Mouse (Mus musculus) CH12.LX (cell line): Measurements from ENCODE around the gene Elk3. TPM values are rescaled to one million over a fixed set of nuclear protein-coding genes. Genes with fewer than 3 reads are reported as not detected.

ENCODE experiments used
- DNase-seq: peaks from one replicate; pipeline ENCODE4 v3.0.0-alpha.2; 2013; ENCODE audit errors: extremely low read depth
- H3K27ac ChIP-seq: 2 replicates; pipeline ENCODE4 v1.5.1; 2012; ENCODE audit warnings: low read depth, mild to moderate bottlenecking, control low read depth, moderate library complexity; ENCODE audit not compliant: insufficient read depth
- H3K27me3 ChIP-seq: replicated peaks from 2 replicates; pipeline ENCODE3; 2012; ENCODE audit warnings: inconsistent platforms
- H3K36me3 ChIP-seq, 2 experiments: replicated peaks in 1 of 2; 2 replicates each; pipeline versions ENCODE3 to v1.6.1; 2012; ENCODE audit warnings: inconsistent platforms in 1 of 2, low read length in 1 of 2, mild to moderate bottlenecking in 1 of 2, mixed read lengths in 1 of 2, moderate library complexity in 1 of 2; ENCODE audit not compliant: control insufficient read depth in 1 of 2, insufficient read depth in 1 of 2
- H3K4me1 ChIP-seq, 2 experiments: 2 replicates each; pipeline ENCODE4 v1.6.1; 2012; ENCODE audit warnings: inconsistent platforms in 1 of 2, moderate library complexity in 1 of 2; ENCODE audit not compliant: insufficient read depth in 2 of 2, control insufficient read depth in 1 of 2
- H3K4me2 ChIP-seq: 2 replicates; pipeline ENCODE4 v1.6.1; 2012; ENCODE audit warnings: low read depth, mild to moderate bottlenecking, control low read depth; ENCODE audit not compliant: poor library complexity, insufficient read depth, severe bottlenecking
- H3K4me3 ChIP-seq, 3 experiments: fragments of 150-350 bp in 1 of 3; sonication (generic) in 1 of 3; replicated peaks in 1 of 3; 2 replicates each; pipeline versions ENCODE3 to v1.5.1; 2011 to 2012; ENCODE audit warnings: low read depth in 2 of 3, low read length in 2 of 3, mild to moderate bottlenecking in 2 of 3, moderate library complexity in 2 of 3, control low read depth in 1 of 3, improper control_type of control experiment in 1 of 3, inconsistent platforms in 1 of 3, mixed read lengths in 1 of 3; ENCODE audit not compliant: poor library complexity in 1 of 3
- H3K79me2 ChIP-seq: replicated peaks from 2 replicates; pipeline ENCODE4 v1.6.1; 2012; ENCODE audit warnings: mild to moderate bottlenecking, moderate library complexity; ENCODE audit not compliant: control insufficient read depth, poor library complexity, insufficient read depth, severe bottlenecking; ENCODE audit errors: extremely low read depth
- H3K9ac ChIP-seq: 2 replicates; pipeline ENCODE4 v1.6.1; 2012; ENCODE audit warnings: low read depth, mild to moderate bottlenecking, control low read depth, moderate library complexity; ENCODE audit not compliant: insufficient read depth
- H3K9me3 ChIP-seq: replicated peaks from 2 replicates; pipeline ENCODE3; 2012; ENCODE audit warnings: low read length, inconsistent platforms, mixed read lengths
- BHLHE40 ChIP-seq: IDR thresholded peaks from 2 replicates; pipeline ENCODE4 v1.6.1; 2011; ENCODE audit warnings: mild to moderate bottlenecking, low read depth, low read length, improper control_type of control experiment
- CHD1 ChIP-seq: IDR thresholded peaks from 2 replicates; pipeline ENCODE4 v1.6.1; 2012; ENCODE audit warnings: low read depth, low read length, improper control_type of control experiment, inconsistent platforms
- CHD2 ChIP-seq: IDR thresholded peaks from 2 replicates; pipeline ENCODE4 v1.6.1; 2011; ENCODE audit warnings: low read length, improper control_type of control experiment
- CTCF ChIP-seq, 2 experiments: IDR thresholded peaks in 1 of 2; conservative IDR thresholded peaks in 1 of 2; 2 replicates each; pipeline ENCODE4 v1.5.1; 2011 to 2012; ENCODE audit warnings: low read depth in 2 of 2, low read length in 2 of 2, improper control_type of control experiment in 1 of 2, inconsistent platforms in 1 of 2, mild to moderate bottlenecking in 1 of 2, moderate library complexity in 1 of 2
- ELF1 ChIP-seq: IDR thresholded peaks from 2 replicates; pipeline ENCODE4 v1.6.1; 2014; ENCODE audit warnings: low read depth, mild to moderate bottlenecking, inconsistent platforms, low read length, improper control_type of control experiment
- EP300 ChIP-seq: IDR thresholded peaks from 2 replicates; pipeline ENCODE4 v1.6.1; 2011; ENCODE audit warnings: low read length, improper control_type of control experiment
- GABPA ChIP-seq: IDR thresholded peaks from 2 replicates; pipeline ENCODE4 v1.6.1; 2012; ENCODE audit warnings: low read depth, low read length, improper control_type of control experiment, inconsistent platforms; ENCODE audit not compliant: insufficient replicate concordance
- HCFC1 ChIP-seq: IDR thresholded peaks from 2 replicates; pipeline ENCODE4 v1.6.1; 2012; ENCODE audit warnings: low read depth, mild to moderate bottlenecking, inconsistent platforms, low read length, improper control_type of control experiment
- JUN ChIP-seq: IDR thresholded peaks from 2 replicates; pipeline ENCODE4 v1.6.1; 2011; ENCODE audit warnings: low read depth, mild to moderate bottlenecking, low read length, improper control_type of control experiment, moderate library complexity; ENCODE audit not compliant: insufficient read depth
- JUND ChIP-seq: conservative IDR thresholded peaks from 2 replicates; pipeline ENCODE4 v1.6.1; 2011; ENCODE audit warnings: low read depth, low read length, improper control_type of control experiment
- MAFK ChIP-seq: IDR thresholded peaks from 2 replicates; pipeline ENCODE4 v1.6.1; 2011; ENCODE audit warnings: low read length, improper control_type of control experiment; ENCODE audit not compliant: insufficient replicate concordance
- MAZ ChIP-seq: IDR thresholded peaks from 2 replicates; pipeline ENCODE4 v1.6.1; 2012; ENCODE audit warnings: low read depth, mild to moderate bottlenecking, inconsistent platforms, low read length, improper control_type of control experiment, moderate library complexity
- NELFE ChIP-seq: IDR thresholded peaks from 2 replicates; pipeline ENCODE4 v1.6.1; 2011; ENCODE audit warnings: low read depth, low read length, improper control_type of control experiment
- NRF1 ChIP-seq: IDR thresholded peaks from 2 replicates; pipeline ENCODE4 v1.6.1; 2014; ENCODE audit warnings: low read depth, mild to moderate bottlenecking, inconsistent platforms, low read length, improper control_type of control experiment, moderate library complexity
- SIN3A ChIP-seq: IDR thresholded peaks from 2 replicates; pipeline ENCODE4 v1.6.1; 2012; ENCODE audit warnings: low read length, improper control_type of control experiment, inconsistent platforms
- SMC3 ChIP-seq: IDR thresholded peaks from 2 replicates; pipeline ENCODE4 v1.6.1; 2011; ENCODE audit warnings: low read depth, low read length, improper control_type of control experiment
- USF2 ChIP-seq: conservative IDR thresholded peaks from 2 replicates; pipeline ENCODE4 v1.6.1; 2011; ENCODE audit warnings: low read depth, low read length, improper control_type of control experiment
- ZMIZ1 ChIP-seq: IDR thresholded peaks from 2 replicates; pipeline ENCODE4 v1.6.1; 2012; ENCODE audit warnings: low read depth, mild to moderate bottlenecking, inconsistent platforms, low read length, improper control_type of control experiment
- dilution Hi-C: fragments of 300-500 bp; cut with MboI; formaldehyde crosslinking; loops from 2 replicates; pipeline ENCODE4 v1.14.3; 2020; ENCODE audit warnings: low sequenced_read_pairs; ENCODE audit not compliant: extremely low pct_unique_long_range_greater_than_20kb, extremely low pct_ligation_motif_present
- in situ Hi-C: fragments of 300-500 bp; cut with MboI; formaldehyde crosslinking; loops from 3 replicates; pipeline ENCODE4 v1.14.3; 2019; ENCODE audit warnings: low sequenced_read_pairs, low pct_ligation_motif_present, low pct_unique_long_range_greater_than_20kb, mixed read lengths
- polyA plus RNA-seq: library from polyadenylated mRNA; unstranded; fragments of >175 nt; gene quantifications from 2 replicates; pipeline ENCODE4 v1.2.1, GENCODE M21; 2012; ENCODE audit warnings: low read depth; ENCODE audit not compliant: insufficient read length
- total RNA-seq, 2 experiments: library from RNA; depleted of rRNA; stranded (reverse); fragments of 300-350 nt in 1 of 2; fragments of >200 nt in 1 of 2; gene quantifications; 2 replicates each; pipeline ENCODE4 v1.2.3; 2012 to 2014

Gene Elk3
- total and polyA plus RNA-seq, 3 experiments = 20.1 to 37.0 (median 25.8) TPM

- H3K9ac ChIP-seq = no peak overlapping the region
- peaks cover 6 to 33% of the 10 kb centered on the region in 2 experiments for H3K36me3 ChIP-seq
- dilution Hi-C loops = no loop called here
- DNase-seq = no peak
- no peak overlapping the region for H3K4me2 ChIP-seq
- H3K9me3 ChIP-seq = no peaks in the 10 kb centered on the region
- H3K27ac ChIP-seq = no peak overlapping the region
- in situ Hi-C loops = no loop called here
- H3K4me1 ChIP-seq = peaks cover 4 to 35% of the 10 kb centered on the region in 2 experiments; a peak in 3 of 4 replicates
- H3K4me3 ChIP-seq = no peak overlapping the region
- H3K79me2 ChIP-seq = peaks cover 15% of the 10 kb centered on the region
- TF ChIP-seq SIN3A = no peak
- TF ChIP-seq EP300 = no peak
- TF ChIP-seq GABPA = no peak
- no peak for TF ChIP-seq USF2
- TF ChIP-seq ZMIZ1 = no peak
- TF ChIP-seq MAZ = no peak
- no peak for TF ChIP-seq HCFC1
- TF ChIP-seq ELF1 = no peak
- no peak for TF ChIP-seq JUND
- no peak for TF ChIP-seq CHD2
- TF ChIP-seq BHLHE40 = no peak
- TF ChIP-seq JUN = no peak
- no peak for TF ChIP-seq CHD1
- no peak for TF ChIP-seq NRF1
- no peak for TF ChIP-seq CTCF (conservative IDR thresholded peaks at IDR 0.05 in 1 of 2, IDR thresholded peaks at IDR 0.05 in 1 of 2; ENCODE audit: low read depth in 2 of 2, low read length in 2 of 2)
- no peak for TF ChIP-seq NELFE
- no peak for TF ChIP-seq SMC3
- TF ChIP-seq MAFK = no peak
- no peaks in the 10 kb centered on the region for H3K27me3 ChIP-seq
Observed at GRCm38 (mm10) chr10:93198958-93199357, 112.0 kb downstream of the Elk3 start.

Other genes starting within 250 kb of the Elk3 start
- gene Cfap54, start 229.5 kb downstream of the Elk3 start, total RNA-seq (2012; rRNA removed) = 0.38 and 0.84 TPM in 2 replicates
- gene Cfap54, start 229.5 kb downstream of the Elk3 start, total RNA-seq (2014; rRNA removed) = 0.73 and 1.3 TPM in 2 replicates
- gene Cfap54, start 229.5 kb downstream of the Elk3 start, polyA plus RNA-seq = 1.3 TPM in 2 replicates
- gene Cdk17, start 150.3 kb downstream of the Elk3 start, total RNA-seq (2012; rRNA removed) = 26.4 and 28.5 TPM in 2 replicates
- 51.3 and 53.9 TPM in 2 replicates for gene Cdk17, start 150.3 kb downstream of the Elk3 start, total RNA-seq (2014; rRNA removed)
- 20.0 and 23.4 TPM in 2 replicates for gene Cdk17, start 150.3 kb downstream of the Elk3 start, polyA plus RNA-seq
- 118 and 120 TPM in 2 replicates for gene Lta4h, start 142.3 kb upstream of the Elk3 start, total RNA-seq (2012; rRNA removed)
- 155 and 160 TPM in 2 replicates for gene Lta4h, start 142.3 kb upstream of the Elk3 start, total RNA-seq (2014; rRNA removed)
- 99.6 and 104 TPM in 2 replicates for gene Lta4h, start 142.3 kb upstream of the Elk3 start, polyA plus RNA-seq
- 0.76 TPM in 2 replicates for gene Hal, start 177.6 kb upstream of the Elk3 start, total RNA-seq (2012; rRNA removed)
- 0.26 TPM in 1 of 2 replicates, not detected in the other for gene Hal, start 177.6 kb upstream of the Elk3 start, total RNA-seq (2014; rRNA removed)
- 0.29 TPM in 1 of 2 replicates, not detected in the other for gene Hal, start 177.6 kb upstream of the Elk3 start, polyA plus RNA-seq
- gene Amdhd1, start 228.9 kb upstream of the Elk3 start, total RNA-seq (2012; rRNA removed) = 4.6 and 8.4 TPM in 2 replicates
- 2.4 and 3.3 TPM in 2 replicates for gene Amdhd1, start 228.9 kb upstream of the Elk3 start, total RNA-seq (2014; rRNA removed)
- 2.3 and 2.4 TPM in 2 replicates for gene Amdhd1, start 228.9 kb upstream of the Elk3 start, polyA plus RNA-seq
- gene Ccdc38, start 229.5 kb upstream of the Elk3 start, total RNA-seq (2012; rRNA removed) = 6.6 and 9.2 TPM in 2 replicates
- gene Ccdc38, start 229.5 kb upstream of the Elk3 start, total RNA-seq (2014; rRNA removed) = 47.3 and 55.8 TPM in 2 replicates
- gene Ccdc38, start 229.5 kb upstream of the Elk3 start, polyA plus RNA-seq = 17.9 and 22.2 TPM in 2 replicates